ENCODE assay signal across 15 mouse cellular contexts in genomic region chr13:44482661-44483060, GRCm38 (mm10).
A peak's percentile ranks its signal among the peaks of the same experiment; 100 is the strongest.
DNase-seq lines count a peak whose midpoint lies in the region; ATAC-seq and TF ChIP-seq lines count a peak whose summit lies in the region.
"Had no signal": no experiment of that assay in that cellular context is flagged by ENCODE, and none has a peak within 500 bp of the region (broad histone marks: within the 10 kb centered on the region; RNA-seq: fewer than 3 reads in every experiment).

No protein-coding gene starts in this region.

- ATAC-seq in lung, postnatal 0 days: no peak
- ATAC-seq in CD4-positive, CD25-positive, alpha-beta regulatory T cell, adult 4 months: peak; percentile 57
- peak; percentile 84 for ATAC-seq in granulocyte monocyte progenitor cell, adult 5-6 weeks (replicated peaks; ENCODE audit: poor library complexity, severe bottlenecking)
- ATAC-seq in erythroid progenitor cell, adult 5-6 weeks (replicated peaks; ENCODE audit: low FRiP score, poor library complexity, severe bottlenecking): no peak
- ATAC-seq: liver, embryonic 12.5 days had no signal

- H3K9ac ChIP-seq in lung, postnatal 0 days (replicated peaks; ENCODE audit: low read depth): no peak overlapping the region
- H3K9ac ChIP-seq: embryonic facial prominence, embryonic 13.5 days; liver, embryonic 12.5 days had no signal

- no peak for TF ChIP-seq CTCF in lung, postnatal 0 days (IDR thresholded peaks at IDR 0.05)
- no peak for TF ChIP-seq CTCF in lung, adult 2 months (IDR thresholded peaks at IDR 0.05; ENCODE audit: insufficient read depth, low read length)

- H3K9me3 ChIP-seq in lung, postnatal 0 days (ENCODE audit: low read length): no peaks in the 10 kb centered on the region
- H3K9me3 ChIP-seq: embryonic facial prominence, embryonic 13.5 days; forebrain, embryonic 10.5 days; liver, embryonic 12.5 days had no signal

- peak; percentile 58 for DNase-seq in lung, postnatal 0 days (ENCODE audit: low spot score)
- no peak for DNase-seq in lung, adult 2 months
- DNase-seq in naive thymus-derived CD4-positive, alpha-beta T cell, adult 2 months (ENCODE audit: low read depth): peak; percentile 43
- no peak for DNase-seq in adrenal gland, postnatal 25 days
- DNase-seq in urinary bladder, postnatal 10 days (ENCODE audit: low spot score): no peak
- DNase-seq: cerebellum, adult 11-12 months; gastrocnemius, postnatal 36 days had no signal

- no peak overlapping the region for H3K4me2 ChIP-seq in lung, postnatal 0 days (replicated peaks; ENCODE audit: low read depth, low read length)
- H3K4me2 ChIP-seq: embryonic facial prominence, embryonic 13.5 days; liver, embryonic 12.5 days had no signal

- no peak for TF ChIP-seq EP300 in lung, postnatal 0 days (IDR thresholded peaks at IDR 0.05)

- WGBS in lung, postnatal 0 days: 64% methylated on average over 7 of the region's 7 CpGs
- 69% methylated on average over 7 of the region's 7 CpGs for WGBS in lung, adult 2 months

- no peak overlapping the region for H3K4me3 ChIP-seq in lung, postnatal 0 days (ENCODE audit: low read depth, low read length)
- H3K4me3 ChIP-seq in lung, adult 2 months (replicated peaks; ENCODE audit: extremely low read depth, low read depth, low read length): no peak overlapping the region
- H3K4me3 ChIP-seq: embryonic facial prominence, embryonic 13.5 days; forebrain, embryonic 10.5 days; layer of hippocampus, adult 2 months; liver, embryonic 12.5 days; megakaryocyte, embryonic 14.5 days had no signal

- H3K36me3 ChIP-seq in lung, postnatal 0 days (ENCODE audit: insufficient read depth, low read length): no peaks in the 10 kb centered on the region
- H3K36me3 ChIP-seq: embryonic facial prominence, embryonic 13.5 days; forebrain, embryonic 10.5 days; liver, embryonic 12.5 days had no signal

- no peaks in the 10 kb centered on the region for H3K27me3 ChIP-seq in lung, postnatal 0 days (replicated peaks; ENCODE audit: insufficient read depth, low read length)
- H3K27me3 ChIP-seq: embryonic facial prominence, embryonic 13.5 days; liver, embryonic 12.5 days; megakaryocyte, embryonic 14.5 days had no signal

- no peak overlapping the region for H3K27ac ChIP-seq in lung, postnatal 0 days (ENCODE audit: low read length)
- H3K27ac ChIP-seq: embryonic facial prominence, embryonic 13.5 days; forebrain, embryonic 10.5 days; layer of hippocampus, adult 2 months; liver, embryonic 12.5 days had no signal

- no peaks in the 10 kb centered on the region; the same call in 1 of the 2 replicates for H3K4me1 ChIP-seq in lung, postnatal 0 days (ENCODE audit: insufficient read depth, low read depth, low read length)
- peaks cover 2% of the 10 kb centered on the region; the same call in 1 of the 2 replicates for H3K4me1 ChIP-seq in lung, adult 2 months (ENCODE audit: control insufficient read depth, insufficient read depth, low read length)

- TF ChIP-seq POLR2A in lung, adult 2 months (IDR thresholded peaks at IDR 0.05; ENCODE audit: borderline replicate concordance, extremely low read depth, low read depth, low read length): no peak

Comparison
In these comparisons a context has a peak if more than half of its experiments do, and no peak if none do; other contexts are left out.
1. DNase-seq: peak in lung, postnatal 0 days (single experiment) and naive thymus-derived CD4-positive, alpha-beta T cell, adult 2 months (single experiment); none in lung, adult 2 months (single experiment), adrenal gland, postnatal 25 days (single experiment) and urinary bladder, postnatal 10 days (single experiment).
2. ATAC-seq: peak in CD4-positive, CD25-positive, alpha-beta regulatory T cell, adult 4 months (single experiment) and granulocyte monocyte progenitor cell, adult 5-6 weeks (single experiment); none in lung, postnatal 0 days (single experiment) and erythroid progenitor cell, adult 5-6 weeks (single experiment).